Mouse (Mus musculus) heart, embryonic 11.5 days (tissue): ENCODE data around the gene Irak4. TPM values are rescaled to one million over a fixed set of nuclear protein-coding genes. Genes with fewer than 3 reads are reported as not detected.
A peak's percentile ranks its signal among the peaks of the same experiment; 100 is the strongest.

Experiments used
- ATAC-seq: fragments of 200-750 bp; cut with Nextera tagmentation; replicated peaks from 2 replicates; pipeline ENCODE4 v1.8.0; 2017; ENCODE audit warnings: moderate library complexity; ENCODE audit not compliant: insufficient number of reproducible peaks, low FRiP score, low TSS enrichment
- H3K27ac ChIP-seq: fragments of 300-500 bp; sonication (generic); 2 replicates; pipeline ENCODE4 v1.5.1; 2014; ENCODE audit warnings: mild to moderate bottlenecking, low read depth, low read length
- H3K27me3 ChIP-seq: fragments of 300-500 bp; sonication (generic); 2 replicates; pipeline ENCODE4 v1.6.1; 2014; ENCODE audit warnings: mild to moderate bottlenecking, low read length, mixed read lengths; ENCODE audit not compliant: control insufficient read depth, insufficient read depth
- H3K36me3 ChIP-seq: fragments of 300-500 bp; sonication (generic); 2 replicates; pipeline ENCODE4 v1.6.1; 2014; ENCODE audit warnings: mild to moderate bottlenecking, low read length, moderate library complexity, mixed read lengths; ENCODE audit not compliant: control insufficient read depth, insufficient read depth
- H3K4me1 ChIP-seq: fragments of 300-500 bp; sonication (generic); 2 replicates; pipeline ENCODE4 v1.6.1; 2014; ENCODE audit warnings: low read length; ENCODE audit not compliant: control insufficient read depth, insufficient read depth
- H3K4me2 ChIP-seq: fragments of 300-500 bp; sonication (generic); 2 replicates; pipeline ENCODE4 v1.6.1; 2014; ENCODE audit warnings: mild to moderate bottlenecking, moderate library complexity
- H3K4me3 ChIP-seq: fragments of 300-500 bp; sonication (generic); 2 replicates; pipeline ENCODE4 v1.5.1; 2014; ENCODE audit warnings: low read depth, low read length
- H3K9ac ChIP-seq: fragments of 300-500 bp; sonication (generic); 2 replicates; pipeline ENCODE4 v1.6.1; 2014; ENCODE audit warnings: mild to moderate bottlenecking, low read depth, low read length, moderate library complexity
- H3K9me3 ChIP-seq: fragments of 300-500 bp; sonication (generic); replicated peaks from 2 replicates; pipeline ENCODE4 v1.6.1; 2016; ENCODE audit warnings: low read length; ENCODE audit not compliant: control insufficient read depth
- WGBS: fragments of 180-500 bp; shearing (Covaris S2); extraction: QIAGEN DNeasy Blood & Tissue Kit; methylation state at CpG from one replicate; pipeline ENCODE4 v1.1.7; 2014; ENCODE audit not compliant: insufficient replicate concordance; 5-methylcytosine and 5-hydroxymethylcytosine counted together
- polyA plus RNA-seq: library from polyadenylated mRNA; unstranded; fragments of >200 nt; fragmentation: Nextera tagmentation; extraction: Ambion mirVana; gene quantifications from 2 replicates; pipeline ENCODE4 v1.2.1, GENCODE M21; 2014

The Irak4 gene
- 3.9 and 4.1 TPM in 2 replicates for polyA plus RNA-seq

- H3K9ac ChIP-seq = peak within 1 kb of the TSS; percentile 75
- H3K4me1 ChIP-seq = peaks cover 5% of the 10 kb centered on the region
- peak; percentile 98 for ATAC-seq
- H3K4me3 ChIP-seq = peak within 1 kb of the TSS; percentile 71
- peak within 1 kb of the TSS; percentile 78 for H3K4me2 ChIP-seq
- no peaks in the 10 kb centered on the region for H3K36me3 ChIP-seq
- H3K27me3 ChIP-seq = no peaks in the 10 kb centered on the region
- no peak within 1 kb of the TSS for H3K27ac ChIP-seq
- under 1% methylated on average over 43 of the region's 45 CpGs for WGBS
- H3K9me3 ChIP-seq = no peaks in the 10 kb centered on the region
These were observed at the start of gene Irak4, which contains the start of gene Pus7l for GRCm38 (mm10) chr15:94543409-94544051. Gene Irak4, plus strand, starts transcription at chr15:94543643. Gene Pus7l, minus strand, starts transcription at chr15:94543547.

DNA sequence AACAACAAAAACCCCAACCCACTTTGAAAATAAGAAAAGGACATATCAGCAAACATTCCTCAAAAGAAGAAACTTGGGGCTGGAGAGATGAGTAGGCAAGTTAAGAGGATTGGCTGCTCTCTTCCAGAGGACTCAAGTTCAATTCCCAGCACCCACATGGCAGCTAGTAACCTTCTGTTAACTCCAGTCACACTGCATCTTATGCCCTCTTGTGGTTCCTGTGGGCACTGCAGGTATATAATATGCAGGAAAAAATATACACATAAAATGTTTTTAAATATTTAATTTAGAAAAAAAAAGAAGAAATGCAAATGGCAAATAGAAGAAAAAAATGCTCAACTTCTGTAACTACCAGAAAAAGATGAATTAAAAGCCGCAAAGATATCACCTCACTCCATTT is 49.0 kb upstream of the Irak4 start:
- Histone ChIP-seq H3K4me1 (no peaks in the 10 kb centered on the region), H3K9me3 (no peaks in the 10 kb centered on the region), H3K27ac (no peak overlapping the region), H3K27me3 (no peaks in the 10 kb centered on the region), H3K36me3 (no peaks in the 10 kb centered on the region), H3K9ac (no peak overlapping the region), H3K4me2 (no peak overlapping the region), H3K4me3 (no peak overlapping the region)
- no peak for ATAC-seq
- WGBS = 92% methylated on average over 1 of the region's 1 CpGs

GRCm38 (mm10) chr15:94495936-94496335 is 47.5 kb upstream of the Irak4 start:
- Histone ChIP-seq H3K27ac (no peak overlapping the region), H3K9ac (no peak overlapping the region), H3K9me3 (no peaks in the 10 kb centered on the region), H3K27me3 (no peaks in the 10 kb centered on the region), H3K4me2 (no peak overlapping the region), H3K4me3 (no peak overlapping the region), H3K36me3 (no peaks in the 10 kb centered on the region), H3K4me1 (no peaks in the 10 kb centered on the region)
- no peak for ATAC-seq
- WGBS = 71% methylated on average over 10 of the region's 10 CpGs

DNA sequence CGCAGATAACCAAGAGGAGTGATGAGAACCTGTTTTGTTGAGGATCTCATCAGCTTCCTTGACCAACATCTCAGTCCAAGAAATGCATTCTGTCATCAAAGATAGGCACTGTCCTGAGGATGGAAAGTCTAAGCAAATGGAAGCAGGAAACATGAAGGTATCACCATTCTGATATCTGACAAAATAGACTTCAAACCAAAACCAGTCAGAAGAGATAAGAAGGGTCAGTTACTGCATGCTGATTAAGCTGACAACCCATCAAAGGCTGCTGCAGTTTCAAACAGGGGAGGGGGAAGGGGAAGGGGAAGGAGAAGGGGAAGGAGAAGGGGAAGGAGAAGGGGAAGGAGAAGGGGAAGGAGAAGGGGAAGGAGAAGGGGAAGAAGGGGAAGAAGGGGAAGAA is 44.2 kb upstream of the Irak4 start:
- no peak overlapping the region for H3K9ac ChIP-seq
- H3K9me3 ChIP-seq = no peaks in the 10 kb centered on the region
- no peak for ATAC-seq
- no peaks in the 10 kb centered on the region for H3K4me1 ChIP-seq
- no peaks in the 10 kb centered on the region for H3K36me3 ChIP-seq
- WGBS = 75% methylated on average over 1 of the region's 1 CpGs
- no peak overlapping the region for H3K27ac ChIP-seq
- H3K27me3 ChIP-seq = no peaks in the 10 kb centered on the region
- no peak overlapping the region for H3K4me3 ChIP-seq
- H3K4me2 ChIP-seq = no peak overlapping the region

- Histone ChIP-seq H3K36me3 (no peaks in the 10 kb centered on the region), H3K4me1 (no peaks in the 10 kb centered on the region), H3K4me3 (no peak overlapping the region), H3K9ac (no peak overlapping the region), H3K27ac (no peak overlapping the region), H3K9me3 (peaks cover 4% of the 10 kb centered on the region; the same call in 1 of the 2 replicates), H3K27me3 (no peaks in the 10 kb centered on the region), H3K4me2 (no peak overlapping the region)
- no peak for ATAC-seq
- WGBS = 74% methylated on average over 12 of the region's 12 CpGs
These were observed 39.8 kb upstream of the Irak4 start for GRCm38 (mm10) chr15:94503451-94504215.

DNA sequence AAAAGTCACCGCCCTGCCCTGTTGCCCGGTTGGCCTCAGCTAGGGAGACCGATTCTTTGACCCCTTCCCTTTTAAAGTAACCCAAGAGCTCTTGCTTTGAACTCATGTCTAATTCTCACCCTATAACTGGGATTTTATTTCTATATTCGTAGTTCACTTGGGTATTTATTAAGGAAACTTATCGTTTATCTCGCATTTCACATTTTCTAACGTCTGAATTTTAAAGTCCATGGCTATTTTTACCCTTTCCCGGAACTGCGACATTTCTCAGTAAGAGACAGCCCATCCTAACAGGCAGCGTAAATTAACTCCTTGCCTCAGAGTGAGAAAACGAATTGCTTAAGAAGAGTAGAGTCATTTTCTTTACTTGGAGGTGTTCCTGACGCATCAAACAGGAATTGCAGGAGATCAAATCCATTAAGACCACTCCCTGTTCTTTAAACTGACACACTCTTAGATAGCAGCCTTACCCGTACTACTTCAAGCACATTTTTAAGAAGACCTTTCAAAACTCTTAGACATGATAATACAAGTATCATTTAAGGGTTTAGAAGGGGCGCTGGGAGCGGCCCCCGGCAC is 25.4 kb upstream of the Irak4 start:
- Histone ChIP-seq H3K9ac (no peak overlapping the region), H3K4me1 (no peaks in the 10 kb centered on the region), H3K9me3 (no peaks in the 10 kb centered on the region; the same call in 1 of the 2 replicates), H3K4me3 (no peak overlapping the region), H3K4me2 (no peak overlapping the region), H3K27ac (no peak overlapping the region), H3K27me3 (no peaks in the 10 kb centered on the region), H3K36me3 (no peaks in the 10 kb centered on the region)
- 65% methylated on average over 16 of the region's 16 CpGs for WGBS
- ATAC-seq = no peak

- ATAC-seq = no peak
- no peaks in the 10 kb centered on the region for H3K4me1 ChIP-seq
- H3K4me2 ChIP-seq = no peak overlapping the region
- H3K9ac ChIP-seq = no peak overlapping the region
- H3K27me3 ChIP-seq = no peaks in the 10 kb centered on the region
- H3K4me3 ChIP-seq = no peak overlapping the region
- no peaks in the 10 kb centered on the region for H3K36me3 ChIP-seq
- H3K9me3 ChIP-seq = no peaks in the 10 kb centered on the region; the same call in 1 of the 2 replicates
- no peak overlapping the region for H3K27ac ChIP-seq
- 41% methylated on average over 9 of the region's 9 CpGs for WGBS
These were observed 23.1 kb upstream of the Irak4 start for GRCm38 (mm10) chr15:94520205-94520900.

- Histone ChIP-seq H3K27me3 (no peaks in the 10 kb centered on the region), H3K4me2 (no peak overlapping the region), H3K36me3 (no peaks in the 10 kb centered on the region), H3K4me1 (no peaks in the 10 kb centered on the region), H3K9ac (no peak overlapping the region), H3K4me3 (no peak overlapping the region), H3K27ac (no peak overlapping the region), H3K9me3 (no peaks in the 10 kb centered on the region; the same call in 1 of the 2 replicates)
- ATAC-seq = no peak
- WGBS = 68% methylated on average over 5 of the region's 5 CpGs
These were observed 22.5 kb upstream of the Irak4 start for GRCm38 (mm10) chr15:94520959-94521358.
